Mouse (Mus musculus): Measurements from ENCODE around the gene Pnpla3.

The Pnpla3 gene

DNA sequence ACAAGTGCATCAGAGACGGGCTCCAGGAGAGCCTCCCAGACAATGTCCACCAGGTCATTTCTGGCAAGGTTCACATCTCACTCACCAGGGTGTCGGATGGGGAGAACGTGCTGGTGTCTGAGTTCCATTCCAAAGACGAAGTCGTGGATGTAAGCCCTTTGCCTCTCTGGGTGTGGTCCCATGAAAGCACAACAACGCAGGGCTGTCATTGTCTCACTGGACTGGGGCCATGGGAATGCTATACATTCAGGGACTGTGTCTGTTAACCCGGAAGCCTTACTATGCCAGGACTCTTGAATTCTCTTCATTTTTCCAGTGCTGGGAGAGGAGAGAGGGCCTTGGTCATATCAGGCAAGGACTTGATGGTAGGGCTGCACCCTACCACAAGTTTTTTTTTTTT is 3.5 kb downstream of the Pnpla3 start:
- no peak for DNase-seq (ENCODE audit: low read depth in 1 of 2, low spot score in 2 of 2)

DNA sequence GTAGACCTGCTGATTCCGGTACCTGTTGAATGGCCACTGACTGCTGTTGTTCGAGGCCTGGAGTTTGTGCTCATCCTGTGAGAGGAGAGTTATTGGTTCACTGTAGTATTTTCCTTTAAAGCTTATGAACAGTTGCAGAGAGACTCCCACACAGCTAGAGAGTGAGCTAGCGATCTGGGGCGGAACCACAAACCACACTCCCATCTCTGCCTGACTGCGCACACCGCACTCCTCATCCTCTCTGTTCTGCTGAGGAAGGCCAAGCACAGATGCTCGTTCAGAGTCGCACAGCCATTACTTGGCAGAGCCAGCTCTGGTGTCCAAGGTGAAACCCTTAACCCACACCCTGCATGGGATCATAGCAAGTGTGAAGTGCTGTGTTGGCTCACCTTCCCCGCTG is 11.1 kb downstream of the Pnpla3 start:
- DNase-seq (ENCODE audit: low read depth in 1 of 2, low spot score in 2 of 2), result no peak

DNA sequence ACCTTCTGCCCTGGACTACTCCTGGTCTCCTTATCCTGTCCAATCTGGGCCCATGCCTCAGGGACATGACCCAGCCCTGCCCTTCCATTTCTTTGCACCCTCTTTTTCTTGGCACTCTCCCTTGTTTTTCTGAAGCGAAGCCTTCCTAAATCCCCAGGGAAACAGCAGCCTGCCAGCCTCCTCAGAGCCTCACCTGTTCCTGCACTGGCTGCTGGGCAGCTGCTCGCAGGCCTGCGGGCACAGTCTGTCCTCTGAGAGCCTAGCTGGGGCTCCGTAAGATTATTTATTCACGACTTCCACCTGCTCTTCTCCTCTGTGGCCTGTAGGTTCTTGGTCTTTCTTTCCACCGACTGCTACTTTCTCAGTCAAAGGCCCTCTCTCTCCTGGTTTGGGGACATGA is 14.4 kb downstream of the Pnpla3 start:
- no peak for DNase-seq (ENCODE audit: low read depth in 1 of 2, low spot score in 2 of 2)

DNA sequence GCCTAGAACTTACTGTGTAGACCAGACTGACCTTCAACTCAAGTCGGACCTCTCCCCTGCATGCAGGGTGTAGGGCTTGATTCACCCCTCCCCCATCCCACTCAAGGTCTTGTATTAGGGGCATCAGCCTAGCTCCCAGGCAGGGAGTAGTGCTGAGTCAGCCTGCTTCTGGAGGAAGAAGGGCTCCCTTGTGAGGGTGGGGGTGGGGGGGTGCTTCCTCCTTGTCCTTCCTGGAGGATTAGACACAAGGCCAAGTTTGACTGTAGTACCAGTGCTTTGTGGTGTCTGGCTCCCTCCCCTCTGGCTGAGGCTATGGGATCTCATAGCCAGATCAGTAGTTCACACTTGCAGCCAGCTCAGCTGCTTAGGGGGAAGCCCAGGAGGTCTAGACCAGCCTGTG is 16.3 kb downstream of the Pnpla3 start:
- no peak for DNase-seq (ENCODE audit: low read depth in 1 of 2, low spot score in 2 of 2)

DNA sequence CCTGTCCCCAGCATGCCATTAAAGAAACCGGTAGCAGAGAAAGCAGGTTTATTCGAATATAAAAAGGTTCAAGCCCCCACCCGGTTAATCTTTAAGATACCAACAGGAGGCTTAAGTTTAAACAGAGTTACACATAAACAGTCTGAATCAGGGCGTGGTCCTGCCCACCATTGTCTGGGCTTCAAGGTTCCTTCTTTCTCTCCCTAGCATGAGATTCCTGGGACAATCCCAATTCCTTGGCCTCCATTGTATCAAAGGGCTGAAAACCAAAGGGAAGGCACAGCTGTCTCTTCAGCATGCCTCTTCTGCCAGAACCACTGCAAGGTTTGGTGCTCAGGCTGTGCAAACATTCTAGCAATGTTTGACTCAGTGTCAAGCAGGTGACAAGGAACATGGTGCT is 18.6 kb downstream of the Pnpla3 start:
- DNase-seq (ENCODE audit: low read depth in 1 of 2, low spot score in 2 of 2), result no peak

DNA sequence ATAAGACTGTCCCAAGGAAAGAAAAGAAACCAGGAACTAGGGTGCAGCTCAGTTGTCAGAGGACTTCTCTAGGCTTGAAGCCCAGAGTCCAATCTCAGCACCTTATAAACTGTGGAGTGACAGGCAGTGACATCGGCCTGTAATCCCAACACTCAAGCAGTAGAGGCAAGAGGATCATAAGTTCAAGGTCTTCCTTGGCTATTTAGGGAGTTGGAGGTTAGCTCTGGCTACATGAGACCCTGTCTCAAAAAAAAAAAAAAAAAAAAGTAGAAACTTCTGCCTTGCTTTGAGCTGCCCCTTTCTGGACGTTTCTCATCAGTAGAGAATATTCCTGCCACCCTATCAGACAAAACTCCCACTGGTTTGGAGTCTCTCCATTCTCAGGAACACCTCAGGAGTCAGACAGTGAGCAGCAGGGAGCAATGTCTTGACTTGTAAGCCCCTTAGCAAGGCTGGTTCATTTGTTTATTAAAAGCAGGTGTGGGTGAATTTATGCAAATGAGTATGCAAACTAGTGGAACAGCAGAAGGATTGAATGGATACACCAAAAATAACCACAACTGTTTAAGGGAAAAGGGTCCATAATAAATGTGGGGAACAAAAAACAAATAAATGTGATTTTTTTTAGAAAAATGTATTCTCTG is 21.4 kb downstream of the Pnpla3 start:
- no peak for DNase-seq (ENCODE audit: low read depth in 1 of 2, low spot score in 2 of 2)

DNA sequence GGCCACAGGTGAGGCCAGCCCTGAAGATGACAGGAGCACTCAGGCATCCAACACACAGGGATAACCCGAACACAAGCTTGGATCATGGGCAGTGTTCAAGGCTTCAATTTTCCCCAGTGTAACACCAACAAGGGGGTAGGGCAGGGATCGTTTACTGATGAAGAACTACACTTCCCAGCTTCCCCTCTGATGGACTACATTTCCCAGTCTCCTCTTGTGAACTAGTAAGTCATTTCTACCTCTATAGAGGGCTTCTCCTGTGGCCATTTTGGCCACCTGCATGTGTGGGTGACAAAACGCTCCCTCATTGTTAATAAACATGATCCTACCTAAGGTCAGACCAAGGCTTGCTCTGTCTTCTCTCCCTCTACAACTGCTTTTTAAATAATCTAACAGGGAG is 22.2 kb downstream of the Pnpla3 start:
- DNase-seq (ENCODE audit: low read depth in 1 of 2, low spot score in 2 of 2), result no peak

DNA sequence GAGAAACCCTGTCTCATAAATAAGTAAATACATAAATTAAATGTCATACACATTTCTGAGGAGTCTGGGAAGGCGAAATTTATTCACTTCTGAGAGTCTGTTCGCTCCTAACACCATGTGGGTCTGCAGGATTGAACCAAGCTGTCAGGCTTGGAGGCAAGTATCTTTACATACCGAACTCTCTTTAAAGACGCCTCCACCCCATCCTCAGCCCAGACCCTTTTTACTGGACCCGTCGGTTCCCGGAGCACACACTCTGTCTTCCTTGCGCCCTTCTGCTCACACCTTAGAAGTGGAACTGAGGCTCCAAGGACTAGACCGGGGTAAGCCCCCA is 24.1 kb downstream of the Pnpla3 start:
- DNase-seq (ENCODE audit: low read depth in 1 of 2, low spot score in 2 of 2), result no peak

DNA sequence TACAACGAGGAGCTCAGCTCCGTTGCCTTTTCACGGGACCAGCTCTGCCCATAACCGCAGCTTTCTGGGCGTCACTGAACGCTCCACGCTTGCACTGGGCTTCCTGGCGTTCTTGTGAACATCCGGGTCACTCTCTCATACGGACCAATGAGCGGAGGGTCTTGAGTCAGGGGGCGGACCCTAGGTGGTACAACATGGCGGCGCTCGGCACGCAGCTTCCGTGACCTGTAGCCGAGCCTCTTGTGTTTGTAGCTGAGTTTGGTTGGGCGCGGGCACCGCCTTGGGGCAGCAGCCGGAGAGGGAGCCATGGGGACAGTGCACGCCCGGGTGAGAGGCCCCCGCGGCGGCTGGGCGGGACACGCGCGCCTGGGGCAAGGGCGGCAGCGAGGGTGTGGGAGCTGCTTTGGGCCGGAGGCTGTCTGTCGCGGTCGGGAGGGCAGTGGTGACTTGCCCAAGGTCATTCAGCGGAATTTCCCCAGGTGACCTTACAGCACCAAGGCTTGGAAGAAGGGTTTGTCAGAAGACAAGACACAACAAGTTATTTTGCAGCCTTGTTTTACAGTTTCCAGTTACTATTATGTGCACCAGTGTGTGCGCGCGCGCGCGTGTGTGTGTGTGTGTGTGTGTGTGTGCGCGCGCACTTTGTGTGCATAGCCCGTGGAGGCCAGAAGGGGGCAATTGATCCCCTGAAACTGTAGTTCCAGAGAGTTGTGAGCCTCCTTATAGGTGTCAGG is 24.6 kb downstream of the Pnpla3 start, which contains the start of gene Samm50:
TSS of gene Samm50 (plus strand) at position 184 of the 734 bp plus-strand sequence.
- peak; percentile 80 to 86 for DNase-seq (ENCODE audit: low read depth in 1 of 2, low spot score in 2 of 2)

DNA sequence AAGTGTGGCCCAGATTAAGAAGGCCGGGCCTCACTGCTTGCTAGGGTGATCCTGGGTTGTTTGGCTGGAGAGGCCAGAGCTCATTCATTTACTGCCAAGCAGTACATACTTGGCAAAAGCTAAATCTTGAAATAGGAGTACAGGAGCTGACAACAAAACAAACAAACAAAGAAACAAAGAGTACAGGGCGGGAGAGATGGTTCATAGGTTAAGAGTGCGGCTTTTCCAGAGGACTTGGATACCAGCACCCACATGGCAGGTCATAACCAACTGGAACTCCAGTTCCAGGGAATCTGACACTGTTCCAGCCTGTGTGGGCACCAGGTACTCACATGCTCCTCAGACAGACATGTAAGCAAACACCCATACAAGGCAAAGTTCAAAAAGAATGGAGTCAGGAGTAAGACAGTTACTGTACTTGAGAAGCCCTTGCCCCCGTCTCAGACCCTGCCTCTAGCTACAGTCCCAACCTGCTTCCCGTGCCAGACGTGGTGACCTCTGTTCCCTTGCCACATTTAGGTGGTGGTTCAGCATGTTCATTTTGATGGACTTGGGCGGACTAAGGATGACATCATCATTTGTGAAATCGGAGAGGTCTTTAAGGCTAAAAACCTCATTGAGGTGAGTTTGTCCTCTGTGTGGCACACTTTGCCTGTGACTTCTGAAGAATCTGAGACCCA is 29.0 kb downstream of the Pnpla3 start:
- no peak for DNase-seq (ENCODE audit: low read depth in 1 of 2, low spot score in 2 of 2)

DNA sequence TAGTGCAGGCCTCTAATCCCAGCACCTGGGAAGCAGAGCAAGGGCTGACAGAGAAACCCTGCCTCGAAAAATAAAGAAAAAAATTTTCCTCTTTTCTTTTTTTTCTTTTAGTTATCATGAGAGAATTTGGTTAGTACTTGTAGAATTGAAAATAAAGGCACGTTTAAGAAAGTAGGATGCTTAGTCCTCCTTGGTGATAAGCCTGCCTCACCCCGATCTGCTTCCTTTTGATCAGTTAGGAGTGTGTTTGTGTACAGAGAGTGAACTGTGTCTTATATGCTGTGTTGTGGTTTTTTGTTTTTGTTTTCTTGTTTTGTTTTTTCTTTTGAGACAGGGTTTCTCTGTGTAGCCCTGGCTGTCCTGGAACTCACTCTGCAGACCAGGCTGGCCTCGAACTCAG is 39.7 kb downstream of the Pnpla3 start:
- DNase-seq (ENCODE audit: low read depth in 1 of 2, low spot score in 2 of 2), result no peak

DNA sequence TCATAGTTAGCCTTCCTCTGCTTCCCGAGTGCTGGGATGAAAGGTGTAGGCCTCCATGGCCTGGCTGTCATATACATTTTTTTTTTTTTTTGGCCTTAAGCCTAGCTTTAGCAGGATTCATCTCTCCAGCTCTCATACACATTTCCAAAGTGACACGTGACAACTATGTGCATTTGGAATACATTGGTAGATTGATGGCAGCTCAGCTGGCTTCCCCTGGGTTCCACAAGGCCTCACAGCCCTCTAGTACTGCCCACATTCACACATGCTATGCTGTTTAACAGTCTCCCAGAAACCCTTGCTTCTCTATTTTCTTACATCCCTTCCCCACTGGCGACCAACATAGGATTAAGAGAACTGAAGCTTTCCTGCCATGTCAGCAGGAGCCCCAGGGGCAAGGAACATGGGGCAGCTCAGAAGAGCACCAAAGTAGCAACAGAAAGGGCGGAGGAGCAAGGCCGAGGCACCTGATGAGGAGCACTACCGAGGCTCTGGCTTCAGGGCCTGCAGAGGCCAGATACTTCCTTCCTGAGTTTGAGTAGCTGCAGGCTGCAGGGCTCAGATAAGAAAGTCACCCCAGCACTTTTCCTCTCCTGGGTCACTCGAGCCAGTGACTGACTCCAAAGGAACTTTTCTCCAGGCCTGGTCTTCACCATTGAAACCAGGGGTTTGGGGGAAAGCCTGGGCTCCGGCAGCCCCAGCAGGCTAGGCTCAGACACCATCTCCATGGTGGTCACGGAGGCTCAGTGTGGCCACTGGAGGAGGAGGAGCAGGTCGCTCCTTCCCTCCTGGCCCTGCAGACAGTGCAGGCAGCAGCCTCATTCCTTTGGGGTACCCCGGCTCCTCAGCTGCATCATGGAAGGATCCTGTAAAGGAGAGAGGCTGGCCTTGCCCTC is 42.1 kb downstream of the Pnpla3 start:
- no peak for DNase-seq (ENCODE audit: low read depth in 1 of 2, low spot score in 2 of 2)

DNA sequence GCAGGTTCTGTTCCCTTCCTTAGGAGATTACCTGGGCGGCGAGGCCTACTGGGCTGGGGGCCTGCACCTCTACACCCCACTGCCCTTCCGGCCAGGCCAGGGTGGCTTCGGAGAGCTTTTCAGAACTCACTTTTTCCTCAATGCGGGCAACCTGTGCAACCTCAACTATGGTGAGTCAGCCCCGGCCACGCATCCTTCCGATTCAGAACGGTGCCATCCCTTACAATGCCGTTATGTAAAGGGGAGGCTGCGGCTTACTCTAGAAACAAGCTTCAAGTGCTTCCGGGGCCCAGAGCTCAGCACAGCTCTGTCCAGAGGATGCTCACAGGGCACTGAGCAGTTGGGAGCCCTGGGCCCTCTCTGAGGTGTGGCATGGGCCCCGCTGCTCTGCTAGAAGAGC is 42.8 kb downstream of the Pnpla3 start:
- no peak for DNase-seq (ENCODE audit: low read depth in 1 of 2, low spot score in 2 of 2)

DNA sequence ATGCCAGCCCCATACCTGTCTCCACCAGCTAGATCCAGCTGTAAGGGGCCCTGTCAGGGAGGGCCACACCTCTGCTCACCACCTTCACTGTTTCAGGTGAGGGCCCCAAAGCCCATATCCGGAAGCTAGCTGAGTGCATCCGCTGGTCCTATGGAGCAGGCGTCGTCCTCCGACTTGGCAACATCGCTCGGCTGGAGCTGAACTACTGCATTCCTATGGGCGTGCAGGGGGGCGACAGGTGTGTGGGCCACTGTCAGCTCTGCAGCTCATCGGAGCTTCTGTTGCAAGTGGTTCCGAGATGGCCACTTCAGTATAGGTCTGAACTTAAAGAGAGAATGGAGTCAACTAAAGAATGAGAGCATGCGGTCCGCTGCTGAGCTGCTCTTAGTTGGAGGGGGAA is 43.3 kb downstream of the Pnpla3 start:
- DNase-seq (ENCODE audit: low read depth in 1 of 2, low spot score in 2 of 2), result no peak

DNA sequence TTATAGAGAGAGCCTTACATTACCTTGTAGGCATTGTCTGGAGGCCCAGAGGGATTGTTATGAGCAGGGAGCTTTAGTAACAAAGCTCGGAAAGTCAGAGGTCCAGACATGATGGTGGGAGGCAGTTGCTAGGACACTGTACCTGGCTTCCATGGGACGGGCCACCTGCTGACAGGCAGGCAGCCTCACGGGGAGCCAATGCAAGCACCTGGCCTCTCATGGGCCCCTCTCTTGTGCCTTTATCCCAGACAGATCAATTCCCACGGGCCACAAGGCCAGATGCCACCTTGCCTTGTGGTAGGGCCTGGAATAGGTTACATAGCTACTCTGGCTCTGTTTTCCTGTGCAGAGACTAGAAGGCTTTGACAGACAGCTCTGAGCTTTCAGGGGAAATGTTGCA is 43.9 kb downstream of the Pnpla3 start:
- DNase-seq (ENCODE audit: low read depth in 1 of 2, low spot score in 2 of 2), result no peak

DNA sequence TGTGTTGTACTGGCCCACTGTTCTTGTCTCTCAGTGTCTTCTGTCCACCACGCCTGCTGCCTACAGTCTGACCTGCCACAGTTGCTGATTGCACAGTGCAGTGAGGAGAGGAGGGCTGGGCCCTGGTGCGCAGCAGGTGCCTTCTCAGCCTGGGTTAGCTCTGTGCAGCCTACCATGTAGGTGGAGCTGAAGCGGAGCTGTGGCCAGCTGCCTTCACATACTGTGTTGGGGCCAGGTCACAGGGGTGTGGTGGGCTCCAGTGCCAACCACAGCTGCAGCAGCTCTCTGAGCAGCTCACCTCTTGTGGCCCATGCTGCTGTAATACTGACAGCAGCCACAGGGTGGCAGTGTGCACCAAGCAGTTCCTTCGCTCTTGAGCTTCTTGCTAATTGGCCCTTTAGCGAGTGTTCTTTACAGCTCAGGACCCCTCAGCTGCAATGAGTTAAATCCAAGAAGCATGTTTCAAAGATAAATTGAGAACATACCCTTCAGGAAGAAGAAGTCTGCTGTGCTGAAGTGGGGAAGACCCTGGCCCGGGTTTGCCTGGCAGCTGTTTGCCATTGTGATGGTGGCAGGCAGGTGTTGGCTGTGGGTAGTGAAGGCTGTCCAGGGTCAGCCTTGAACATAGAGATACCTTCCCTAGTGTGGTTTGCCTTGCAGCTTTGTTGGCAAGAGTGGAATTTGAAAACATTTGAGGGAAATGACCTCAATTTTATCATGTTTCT is 44.6 kb downstream of the Pnpla3 start:
- peak; percentile 45 to 71 for DNase-seq (ENCODE audit: low read depth in 1 of 2, low spot score in 2 of 2)

DNA sequence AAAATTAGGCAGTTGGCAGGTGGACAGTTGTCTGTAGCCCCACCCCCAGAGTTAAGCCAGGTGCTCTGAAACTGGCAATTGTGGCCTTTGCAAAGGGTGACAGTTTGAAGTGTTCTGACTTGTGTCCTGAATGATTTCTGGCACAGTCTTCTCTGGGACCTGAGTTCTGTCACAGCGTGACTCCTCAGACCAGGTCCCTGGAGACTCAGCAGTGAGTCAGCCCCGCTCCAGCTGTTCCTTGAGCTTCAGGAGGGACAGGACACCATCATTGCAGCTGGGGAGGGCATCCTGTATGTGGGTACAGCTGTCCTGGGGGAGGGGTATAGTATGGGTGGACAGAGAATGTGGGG is 45.1 kb downstream of the Pnpla3 start:
- DNase-seq (ENCODE audit: low read depth in 1 of 2, low spot score in 2 of 2), result no peak

DNA sequence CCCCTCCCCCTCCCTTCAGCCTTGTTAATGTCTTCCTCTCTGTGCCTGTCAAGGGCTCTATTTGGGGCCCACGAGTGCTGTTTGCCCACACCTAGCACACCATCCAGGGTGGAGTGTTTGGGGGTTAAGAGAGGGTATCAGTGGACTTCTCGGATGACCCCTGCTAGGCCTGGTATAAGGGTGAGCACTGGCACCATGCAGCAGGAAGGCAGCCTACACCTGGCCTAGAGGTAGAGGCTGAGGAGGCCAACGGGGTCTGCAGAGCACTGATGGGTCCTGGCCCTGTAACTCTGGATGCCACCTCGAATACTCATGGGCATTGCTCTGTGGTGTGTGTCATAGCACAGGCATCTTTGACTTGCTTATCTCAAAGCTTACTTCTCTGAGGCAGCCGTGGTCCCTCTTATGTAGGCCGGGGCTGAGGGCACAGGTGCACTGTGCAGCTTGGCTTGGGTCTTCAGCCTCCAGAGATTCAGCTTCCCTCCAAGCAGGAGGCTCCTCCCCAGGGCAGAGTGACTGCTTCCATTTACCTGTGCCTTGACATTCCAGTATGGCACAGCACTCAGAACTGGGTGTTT is 45.6 kb downstream of the Pnpla3 start:
- DNase-seq (ENCODE audit: low read depth in 1 of 2, low spot score in 2 of 2), result no peak

DNA sequence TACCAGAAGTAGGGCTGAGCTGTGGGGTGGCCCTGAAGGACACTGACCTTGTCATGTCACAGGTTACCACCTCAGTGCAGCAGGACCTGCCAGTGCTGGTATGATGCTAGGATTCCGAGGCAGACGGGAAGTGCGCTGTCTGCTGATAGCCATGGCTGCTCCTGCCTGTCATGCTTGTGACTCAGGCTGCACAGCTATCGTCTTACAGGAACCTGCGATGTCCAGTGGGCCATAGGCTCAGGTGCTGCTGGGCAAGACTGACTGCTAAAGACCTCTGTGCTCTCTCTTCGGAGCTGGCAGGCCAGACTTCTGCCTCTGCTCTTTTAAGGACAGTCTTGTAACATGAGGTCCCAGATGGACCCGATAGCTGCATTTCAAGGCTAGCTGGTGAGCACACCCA is 46.8 kb downstream of the Pnpla3 start:
- no peak for DNase-seq (ENCODE audit: low read depth in 1 of 2, low spot score in 2 of 2)

DNA sequence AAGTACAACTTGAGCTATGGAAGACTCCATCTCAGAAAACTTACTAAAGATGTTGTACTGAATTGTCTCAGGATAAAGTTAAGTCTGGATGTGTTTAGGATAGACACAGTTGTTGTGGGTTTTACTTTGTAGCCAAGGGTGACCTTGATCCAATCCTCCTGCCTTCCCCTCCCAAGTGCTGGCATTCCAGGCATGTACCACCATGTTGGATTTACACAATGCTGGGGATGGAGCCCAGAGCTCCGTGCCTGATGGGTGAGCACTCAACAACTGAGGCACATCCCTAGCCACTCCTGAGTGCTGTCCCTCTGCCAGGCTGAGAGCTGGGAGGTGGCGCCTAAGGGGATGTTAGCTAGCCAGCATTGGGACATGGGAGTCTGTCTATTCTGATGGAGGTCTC is 47.6 kb downstream of the Pnpla3 start:
- DNase-seq (ENCODE audit: low read depth in 1 of 2, low spot score in 2 of 2), result no peak

DNA sequence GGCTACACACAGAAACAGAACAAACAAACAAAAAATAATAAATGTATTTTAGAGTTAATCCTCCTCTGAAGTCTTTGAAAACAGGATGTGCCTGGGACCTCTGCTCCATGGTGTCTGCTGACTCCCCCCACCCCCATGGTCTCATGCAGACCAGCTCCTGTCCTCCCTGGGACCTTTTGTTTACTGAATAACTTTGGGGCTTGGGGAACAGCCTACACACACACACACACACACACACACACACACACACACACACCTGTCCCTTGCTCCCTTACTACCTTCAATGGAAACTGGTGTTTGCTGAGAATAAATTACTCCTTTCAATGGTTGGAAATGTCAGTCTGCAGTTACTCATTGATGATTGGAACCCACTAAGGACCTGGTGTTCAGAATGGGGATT is 48.4 kb downstream of the Pnpla3 start:
- no peak for DNase-seq (ENCODE audit: low read depth in 1 of 2, low spot score in 2 of 2)

Data from monocyte, adult 2 months (primary cell).